10 mouse cellular contexts compared by ENCODE assay signal in the genomic region with DNA sequence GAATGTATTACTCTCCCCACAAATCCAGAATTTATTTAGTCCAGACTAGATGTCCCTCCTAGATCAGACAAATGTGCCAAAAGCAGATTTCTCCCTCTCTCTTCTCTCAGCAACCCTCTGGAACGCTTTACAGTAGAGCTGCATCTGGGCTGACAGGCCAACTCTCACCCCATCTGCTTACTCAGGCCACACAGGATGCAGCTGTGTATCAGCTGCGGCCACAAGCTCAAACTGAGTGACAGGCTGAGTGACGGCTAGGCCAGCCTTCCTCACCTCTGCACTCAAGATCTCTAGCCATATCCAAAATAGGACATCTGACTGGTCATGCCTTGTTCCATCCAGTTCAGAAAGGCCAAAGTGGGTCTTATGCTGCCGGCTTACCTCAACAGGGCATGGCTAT. TPM values are rescaled to one million over a fixed set of nuclear protein-coding genes. Genes with fewer than 3 reads are reported as not detected.
DNase-seq lines count a peak whose midpoint lies in the region; ATAC-seq lines count a peak whose summit lies in the region.
"Had no signal": no experiment of that assay in that cellular context is flagged by ENCODE, and none has a peak within 500 bp of the region (broad histone marks: within the 10 kb centered on the region; RNA-seq: fewer than 3 reads in every experiment).

No protein-coding gene starts in this region.

- H3K4me1 ChIP-seq in liver, embryonic 12.5 days, result peaks cover 75% of the 10 kb centered on the region

- WGBS in liver, embryonic 12.5 days (ENCODE audit: insufficient replicate concordance), result 27% methylated on average over 4 of the region's 4 CpGs

- H3K4me2 ChIP-seq in liver, embryonic 12.5 days, result no peak overlapping the region
- H3K4me2 ChIP-seq: limb, embryonic 13.5 days had no signal

- peak; percentile 94 for DNase-seq in heart, adult 11 months
- no peak for DNase-seq in heart, postnatal 4 days
- peak; percentile 48 for DNase-seq in lung, postnatal 10 days
- DNase-seq in lung, postnatal 36 days, result no peak
- DNase-seq in thymus, postnatal 14 days, result peak; percentile 29
- DNase-seq in right cerebral cortex, postnatal 4 days, result no peak
- DNase-seq: cerebellum, adult 9-10 months had no signal

- peak overlapping the region; percentile 48; the same call in 1 of the 2 replicates for H3K27ac ChIP-seq in liver, embryonic 12.5 days
- H3K27ac ChIP-seq: limb, embryonic 13.5 days had no signal

- H3K9me3 ChIP-seq in liver, embryonic 12.5 days (replicated peaks), result peaks cover 4% of the 10 kb centered on the region; the same call in 1 of the 2 replicates

- no peaks in the 10 kb centered on the region for H3K27me3 ChIP-seq in liver, embryonic 12.5 days (replicated peaks)
- H3K27me3 ChIP-seq: limb, embryonic 13.5 days had no signal

- peaks cover 30% of the 10 kb centered on the region for H3K36me3 ChIP-seq in liver, embryonic 12.5 days

- H3K9ac ChIP-seq in liver, embryonic 12.5 days, result peak overlapping the region; percentile 3
- H3K9ac ChIP-seq: limb, embryonic 13.5 days had no signal

- no peak overlapping the region for H3K4me3 ChIP-seq in liver, embryonic 12.5 days
- H3K4me3 ChIP-seq: limb, embryonic 13.5 days had no signal

- peak; percentile 60 for ATAC-seq in liver, embryonic 12.5 days
- no peak for ATAC-seq in monocyte, adult 5-6 weeks (replicated peaks; ENCODE audit: insufficient number of reproducible peaks, low FRiP score, low TSS enrichment, poor library complexity, severe bottlenecking)

RNA-seq across cellular contexts. Expression of gene Rpl31, which starts 28.7 kb away (rescaled TPM):
- 100 to 1,000 TPM; 810 to 867 TPM for total RNA-seq in heart, postnatal 4 days (2021)
- 511 and 538 TPM in 2 replicates for polyA plus RNA-seq in liver, embryonic 12.5 days (2016; fragmentation: Nextera tagmentation; extraction: Ambion mirVana)
- 264 to 334 TPM (median 266 TPM) in 3 replicates for total RNA-seq in monocyte, adult 5-6 weeks (2017)

Comparison
In these comparisons a context has a peak if more than half of its experiments do, and no peak if none do; other contexts are left out.
1. DNase-seq: peak in heart, adult 11 months (single experiment), lung, postnatal 10 days (single experiment) and thymus, postnatal 14 days (single experiment); none in heart, postnatal 4 days (single experiment), lung, postnatal 36 days (single experiment) and right cerebral cortex, postnatal 4 days (single experiment).